In the genomic region with DNA sequence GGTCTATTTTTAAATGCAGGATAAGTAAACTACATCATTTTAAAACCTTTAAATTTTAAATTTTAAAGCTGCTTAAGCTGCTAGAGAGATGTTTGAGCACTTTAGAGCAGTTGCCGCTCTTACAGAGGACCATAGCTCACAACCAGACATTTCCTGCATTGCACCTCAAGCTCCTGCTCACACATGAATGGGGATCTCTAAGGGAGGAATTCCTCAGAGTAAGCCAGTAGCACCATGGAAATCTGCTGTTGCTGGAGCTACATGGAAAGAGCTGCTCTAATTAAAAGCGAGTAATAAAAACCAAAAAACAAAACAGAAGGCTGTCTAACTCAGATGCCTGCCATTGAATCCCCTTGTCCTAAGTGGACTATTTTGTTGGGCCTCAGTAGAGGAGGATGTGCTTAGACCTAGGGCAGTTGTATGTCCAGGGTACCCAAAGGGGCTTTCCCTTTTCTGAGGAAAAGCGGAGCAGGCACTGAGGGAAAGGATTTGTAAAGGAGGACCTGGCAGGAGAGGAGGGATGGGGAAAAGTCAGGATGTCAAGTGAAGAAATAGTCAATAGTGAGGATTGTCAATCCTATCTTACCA, we compare ENCODE assay signal across 17 mouse cellular contexts. TPM values are rescaled to one million over a fixed set of nuclear protein-coding genes. Genes with fewer than 3 reads are reported as not detected.
A peak's percentile ranks its signal among the peaks of the same experiment; 100 is the strongest.
DNase-seq lines count a peak whose midpoint lies in the region; ATAC-seq and TF ChIP-seq lines count a peak whose summit lies in the region.
"Had no signal": no experiment of that assay in that cellular context is flagged by ENCODE, and none has a peak within 500 bp of the region (broad histone marks: within the 10 kb centered on the region; RNA-seq: fewer than 3 reads in every experiment).

No protein-coding gene starts in this region.

- DNase-seq in forebrain, embryonic 14.5 days (ENCODE audit: low spot score) = peak; percentile 10
- no peak for DNase-seq in forebrain, embryonic 11.5 days (ENCODE audit: low spot score)
- DNase-seq in hindbrain, embryonic 14.5 days (ENCODE audit: low spot score) = no peak
- DNase-seq in hindbrain, embryonic 10.5 days (ENCODE audit: low spot score) = no peak
- DNase-seq in midbrain, postnatal 0 days (ENCODE audit: low spot score) = peak; percentile 27
- DNase-seq in urinary bladder, postnatal 14 days (ENCODE audit: low spot score) = no peak
- DNase-seq: adrenal gland, postnatal 10 days; cerebellum, adult 11-12 months; cerebellum, adult 9-10 months; cerebellum, postnatal 25 days; gastrocnemius, postnatal 36 days; heart, adult 11 months; heart, postnatal 10 days; kidney, adult 11 months had no signal

- no peak overlapping the region for H3K4me3 ChIP-seq in forebrain, embryonic 14.5 days (ENCODE audit: low read depth, low read length)
- no peak overlapping the region for H3K4me3 ChIP-seq in forebrain, embryonic 11.5 days (ENCODE audit: low read depth, low read length)
- H3K4me3 ChIP-seq in hindbrain, embryonic 14.5 days (replicated peaks; ENCODE audit: low read length) = no peak overlapping the region
- H3K4me3 ChIP-seq in hindbrain, embryonic 10.5 days = no peak overlapping the region
- no peak overlapping the region for H3K4me3 ChIP-seq in midbrain, postnatal 0 days (ENCODE audit: low read depth, low read length)
- no peak overlapping the region for H3K4me3 ChIP-seq in midbrain, embryonic 15.5 days
- no peak overlapping the region for H3K4me3 ChIP-seq in neural tube, embryonic 14.5 days (ENCODE audit: low read depth, low read length)
- H3K4me3 ChIP-seq: embryonic facial prominence, embryonic 12.5 days had no signal

- peaks cover 85% of the 10 kb centered on the region for H3K36me3 ChIP-seq in forebrain, embryonic 14.5 days (ENCODE audit: control insufficient read depth, insufficient read depth, low read length)
- H3K36me3 ChIP-seq in forebrain, embryonic 11.5 days (ENCODE audit: control insufficient read depth, insufficient read depth, low read length) = peaks cover 7% of the 10 kb centered on the region; the same call in 1 of the 2 replicates
- peaks cover 76% of the 10 kb centered on the region for H3K36me3 ChIP-seq in hindbrain, embryonic 14.5 days (replicated peaks; ENCODE audit: control insufficient read depth, insufficient read depth)
- H3K36me3 ChIP-seq in hindbrain, embryonic 10.5 days = peaks cover 97% of the 10 kb centered on the region
- H3K36me3 ChIP-seq in midbrain, postnatal 0 days (ENCODE audit: insufficient read depth, low read length) = peaks cover 30% of the 10 kb centered on the region
- peaks cover 40% of the 10 kb centered on the region for H3K36me3 ChIP-seq in midbrain, embryonic 15.5 days (replicated peaks)
- H3K36me3 ChIP-seq in neural tube, embryonic 14.5 days (ENCODE audit: control insufficient read depth, insufficient read depth, low read length) = peaks cover 33% of the 10 kb centered on the region

- no peak overlapping the region for H3K27ac ChIP-seq in forebrain, embryonic 14.5 days (ENCODE audit: low read depth, low read length)
- no peak overlapping the region for H3K27ac ChIP-seq in forebrain, embryonic 11.5 days (ENCODE audit: low read depth, low read length)
- no peak overlapping the region for H3K27ac ChIP-seq in hindbrain, embryonic 14.5 days
- no peak overlapping the region for H3K27ac ChIP-seq in hindbrain, embryonic 10.5 days
- H3K27ac ChIP-seq in midbrain, postnatal 0 days (ENCODE audit: low read depth, low read length) = no peak overlapping the region
- no peak overlapping the region for H3K27ac ChIP-seq in midbrain, embryonic 15.5 days
- H3K27ac ChIP-seq in neural tube, embryonic 14.5 days (ENCODE audit: low read depth, low read length) = peak overlapping the region; percentile 34
- H3K27ac ChIP-seq: embryonic facial prominence, embryonic 12.5 days had no signal

- ATAC-seq in forebrain, embryonic 14.5 days = no peak
- no peak for ATAC-seq in forebrain, embryonic 11.5 days (replicated peaks; ENCODE audit: low FRiP score)
- peak; percentile 43; the same call in 1 of the 2 replicates for ATAC-seq in hindbrain, embryonic 14.5 days (ENCODE audit: low FRiP score)
- ATAC-seq in midbrain, postnatal 0 days (ENCODE audit: low FRiP score) = no peak
- no peak for ATAC-seq in midbrain, embryonic 15.5 days (replicated peaks)
- peak; percentile 76 for ATAC-seq in neural tube, embryonic 14.5 days (ENCODE audit: low read depth)

- H3K27me3 ChIP-seq in forebrain, embryonic 14.5 days (replicated peaks; ENCODE audit: control insufficient read depth, insufficient read depth, low read length) = no peaks in the 10 kb centered on the region
- no peaks in the 10 kb centered on the region for H3K27me3 ChIP-seq in forebrain, embryonic 11.5 days (ENCODE audit: control insufficient read depth, insufficient read depth, low read length)
- H3K27me3 ChIP-seq in hindbrain, embryonic 14.5 days (ENCODE audit: control insufficient read depth, insufficient read depth, low read length) = no peaks in the 10 kb centered on the region
- H3K27me3 ChIP-seq in hindbrain, embryonic 10.5 days (ENCODE audit: insufficient read depth, poor library complexity, severe bottlenecking) = no peaks in the 10 kb centered on the region
- H3K27me3 ChIP-seq in midbrain, postnatal 0 days (ENCODE audit: insufficient read depth, low read length) = no peaks in the 10 kb centered on the region
- H3K27me3 ChIP-seq in midbrain, embryonic 15.5 days (replicated peaks) = no peaks in the 10 kb centered on the region
- H3K27me3 ChIP-seq in neural tube, embryonic 14.5 days (ENCODE audit: control insufficient read depth, insufficient read depth, low read length) = no peaks in the 10 kb centered on the region
- H3K27me3 ChIP-seq: embryonic facial prominence, embryonic 12.5 days had no signal

- H3K9me3 ChIP-seq in forebrain, embryonic 14.5 days (replicated peaks; ENCODE audit: control insufficient read depth, low read length) = no peaks in the 10 kb centered on the region
- H3K9me3 ChIP-seq in forebrain, embryonic 11.5 days (ENCODE audit: control insufficient read depth, low read length) = no peaks in the 10 kb centered on the region
- H3K9me3 ChIP-seq in hindbrain, embryonic 14.5 days (ENCODE audit: control insufficient read depth, low read length) = no peaks in the 10 kb centered on the region
- H3K9me3 ChIP-seq in hindbrain, embryonic 10.5 days = no peaks in the 10 kb centered on the region
- no peaks in the 10 kb centered on the region for H3K9me3 ChIP-seq in midbrain, postnatal 0 days (ENCODE audit: low read length)
- no peaks in the 10 kb centered on the region for H3K9me3 ChIP-seq in midbrain, embryonic 15.5 days
- no peaks in the 10 kb centered on the region for H3K9me3 ChIP-seq in neural tube, embryonic 14.5 days (ENCODE audit: control insufficient read depth, low read length)
- H3K9me3 ChIP-seq: embryonic facial prominence, embryonic 12.5 days had no signal

- 82% methylated on average over 3 of the region's 3 CpGs for WGBS in forebrain, embryonic 14.5 days
- WGBS in forebrain, embryonic 11.5 days = 93% methylated on average over 3 of the region's 3 CpGs
- WGBS in hindbrain, embryonic 14.5 days = 79% methylated on average over 3 of the region's 3 CpGs
- 90% methylated on average over 3 of the region's 3 CpGs for WGBS in hindbrain, embryonic 10.5 days
- WGBS in midbrain, postnatal 0 days = 73% methylated on average over 3 of the region's 3 CpGs
- 77% methylated on average over 3 of the region's 3 CpGs for WGBS in midbrain, embryonic 15.5 days
- WGBS in neural tube, embryonic 14.5 days = 74% methylated on average over 3 of the region's 3 CpGs

- no peak overlapping the region for H3K9ac ChIP-seq in forebrain, embryonic 14.5 days (ENCODE audit: low read length)
- no peak overlapping the region for H3K9ac ChIP-seq in forebrain, embryonic 11.5 days (ENCODE audit: low read length)
- H3K9ac ChIP-seq in hindbrain, embryonic 14.5 days = no peak overlapping the region
- H3K9ac ChIP-seq in midbrain, postnatal 0 days (replicated peaks; ENCODE audit: low read length, poor library complexity, severe bottlenecking) = no peak overlapping the region
- H3K9ac ChIP-seq in midbrain, embryonic 15.5 days = no peak overlapping the region
- H3K9ac ChIP-seq in neural tube, embryonic 14.5 days (replicated peaks; ENCODE audit: low read depth, low read length) = no peak overlapping the region
- H3K9ac ChIP-seq: embryonic facial prominence, embryonic 12.5 days had no signal

- no peak for TF ChIP-seq CTCF in midbrain, postnatal 0 days (IDR thresholded peaks at IDR 0.05)

- H3K4me1 ChIP-seq in forebrain, embryonic 14.5 days (ENCODE audit: control insufficient read depth, insufficient read depth, low read length) = no peaks in the 10 kb centered on the region
- H3K4me1 ChIP-seq in forebrain, embryonic 11.5 days (replicated peaks; ENCODE audit: control insufficient read depth, insufficient read depth, low read length) = peaks cover 3% of the 10 kb centered on the region
- no peaks in the 10 kb centered on the region for H3K4me1 ChIP-seq in hindbrain, embryonic 14.5 days (replicated peaks; ENCODE audit: control insufficient read depth, insufficient read depth, low read length)
- H3K4me1 ChIP-seq in hindbrain, embryonic 10.5 days (replicated peaks) = no peaks in the 10 kb centered on the region
- H3K4me1 ChIP-seq in midbrain, postnatal 0 days (ENCODE audit: insufficient read depth, low read length) = no peaks in the 10 kb centered on the region
- H3K4me1 ChIP-seq in midbrain, embryonic 15.5 days = no peaks in the 10 kb centered on the region
- no peaks in the 10 kb centered on the region for H3K4me1 ChIP-seq in neural tube, embryonic 14.5 days (ENCODE audit: control insufficient read depth, insufficient read depth, low read length)
- H3K4me1 ChIP-seq: embryonic facial prominence, embryonic 12.5 days had no signal

- H3K4me2 ChIP-seq in forebrain, embryonic 14.5 days (ENCODE audit: low read length) = no peak overlapping the region
- no peak overlapping the region for H3K4me2 ChIP-seq in forebrain, embryonic 11.5 days (ENCODE audit: low read depth, low read length, severe bottlenecking)
- H3K4me2 ChIP-seq in hindbrain, embryonic 14.5 days (replicated peaks) = no peak overlapping the region
- no peak overlapping the region for H3K4me2 ChIP-seq in midbrain, postnatal 0 days (ENCODE audit: low read depth, low read length, poor library complexity, severe bottlenecking)
- H3K4me2 ChIP-seq in midbrain, embryonic 15.5 days = no peak overlapping the region
- no peak overlapping the region for H3K4me2 ChIP-seq in neural tube, embryonic 14.5 days (ENCODE audit: low read depth, low read length)
- H3K4me2 ChIP-seq: embryonic facial prominence, embryonic 12.5 days had no signal

RNA-seq across cellular contexts. Expression of a gene that starts 49.1 kb away (rescaled TPM):
- polyA plus RNA-seq in forebrain, embryonic 14.5 days (2014; fragmentation: Nextera tagmentation; extraction: Ambion mirVana) = 126 and 131 TPM in 2 replicates
- polyA plus RNA-seq in forebrain, embryonic 11.5 days (2014; fragmentation: Nextera tagmentation; extraction: Ambion mirVana) = 176 and 179 TPM in 2 replicates
- polyA plus RNA-seq in hindbrain, embryonic 14.5 days (2014; fragmentation: Nextera tagmentation; extraction: Ambion mirVana) = 120 and 123 TPM in 2 replicates
- 119 and 133 TPM in 2 replicates for polyA plus RNA-seq in hindbrain, embryonic 10.5 days (2016; fragmentation: Nextera tagmentation; extraction: Ambion mirVana)
- 95.5 and 120 TPM in 2 replicates for total RNA-seq in midbrain, postnatal 0 days (2014; rRNA removed)
- polyA plus RNA-seq in midbrain, postnatal 0 days (2015; fragmentation: Nextera tagmentation; extraction: Ambion mirVana) = 94.9 and 98.3 TPM in 2 replicates
- 105 and 106 TPM in 2 replicates for polyA plus RNA-seq in midbrain, embryonic 15.5 days (2015; fragmentation: Nextera tagmentation; extraction: Ambion mirVana)
- polyA plus RNA-seq in neural tube, embryonic 14.5 days (2014; fragmentation: Nextera tagmentation; extraction: Ambion mirVana) = 126 and 137 TPM in 2 replicates

RNA-seq across cellular contexts. Expression of a gene that starts 58.6 kb away (rescaled TPM):
- polyA plus RNA-seq in forebrain, embryonic 14.5 days (2014; fragmentation: Nextera tagmentation; extraction: Ambion mirVana) = 3.2 and 4.8 TPM in 2 replicates
- 12.0 and 12.8 TPM in 2 replicates for polyA plus RNA-seq in forebrain, embryonic 11.5 days (2014; fragmentation: Nextera tagmentation; extraction: Ambion mirVana)
- 2.9 and 4.9 TPM in 2 replicates for polyA plus RNA-seq in hindbrain, embryonic 14.5 days (2014; fragmentation: Nextera tagmentation; extraction: Ambion mirVana)
- polyA plus RNA-seq in hindbrain, embryonic 10.5 days (2016; fragmentation: Nextera tagmentation; extraction: Ambion mirVana) = 5.3 and 6.1 TPM in 2 replicates
- total RNA-seq in midbrain, postnatal 0 days (2014; rRNA removed) = 3.2 and 3.8 TPM in 2 replicates
- polyA plus RNA-seq in midbrain, postnatal 0 days (2015; fragmentation: Nextera tagmentation; extraction: Ambion mirVana) = 2.7 TPM in 2 replicates
- polyA plus RNA-seq in midbrain, embryonic 15.5 days (2015; fragmentation: Nextera tagmentation; extraction: Ambion mirVana) = 4.7 and 5.0 TPM in 2 replicates
- 4.2 and 4.7 TPM in 2 replicates for polyA plus RNA-seq in neural tube, embryonic 14.5 days (2014; fragmentation: Nextera tagmentation; extraction: Ambion mirVana)

Comparison
In these comparisons a context has a peak if more than half of its experiments do, and no peak if none do; other contexts are left out.
1. DNase-seq: peak in forebrain, embryonic 14.5 days (single experiment) and midbrain, postnatal 0 days (single experiment); none in forebrain, embryonic 11.5 days (single experiment), hindbrain, embryonic 14.5 days (single experiment), hindbrain, embryonic 10.5 days (single experiment) and urinary bladder, postnatal 14 days (single experiment).
2. ATAC-seq: peak in hindbrain, embryonic 14.5 days (single experiment) and neural tube, embryonic 14.5 days (single experiment); none in forebrain, embryonic 14.5 days (single experiment), forebrain, embryonic 11.5 days (single experiment), midbrain, postnatal 0 days (single experiment) and midbrain, embryonic 15.5 days (single experiment).